Mouse (Mus musculus) forelimb bud, embryonic 11.5 days (tissue): ENCODE measurements around the gene Gm49388.
"Not testable (repeated sequence)": the region's sequence is repeated elsewhere in the genome, so short reads cannot be mapped to it uniquely, and the experiment has no call there.

Source experiments
- DNase-seq: peaks from one replicate; pipeline ENCODE4 v3.0.0-alpha.2; 2012; ENCODE audit warnings: low read depth, low spot score

The Gm49388 gene

GRCm38 (mm10) chr7:127801010-127801621 is 15.7 kb downstream of the Gm49388 start:
- DNase-seq: no peak

GRCm38 (mm10) chr7:127802313-127802712 is 16.9 kb downstream of the Gm49388 start:
- no peak for DNase-seq

- DNase-seq: no peak
Observed at GRCm38 (mm10) chr7:127808821-127809220, 23.4 kb downstream of the Gm49388 start.

- no peak for DNase-seq
Observed at GRCm38 (mm10) chr7:127809846-127810245, 24.4 kb downstream of the Gm49388 start.

- no peak for DNase-seq
Observed at GRCm38 (mm10) chr7:127810650-127811049, 25.2 kb downstream of the Gm49388 start.

GRCm38 (mm10) chr7:127811240-127811639 is 25.8 kb downstream of the Gm49388 start:
- no peak for DNase-seq

- no peak for DNase-seq
Observed at GRCm38 (mm10) chr7:127812292-127812691, 26.9 kb downstream of the Gm49388 start.

GRCm38 (mm10) chr7:127813821-127814220 is 28.4 kb downstream of the Gm49388 start:
- DNase-seq: no peak

- DNase-seq: no peak
Observed at GRCm38 (mm10) chr7:127814241-127814921, 29.0 kb downstream of the Gm49388 start.

GRCm38 (mm10) chr7:127815116-127815665 is 29.8 kb downstream of the Gm49388 start:
- no peak for DNase-seq

- no peak for DNase-seq
Observed at GRCm38 (mm10) chr7:127815954-127816821, 30.8 kb downstream of the Gm49388 start.

GRCm38 (mm10) chr7:127817053-127817452 is 31.6 kb downstream of the Gm49388 start:
- no peak for DNase-seq

GRCm38 (mm10) chr7:127817776-127818175 is 32.4 kb downstream of the Gm49388 start:
- no peak for DNase-seq

- no peak for DNase-seq
Observed at GRCm38 (mm10) chr7:127820836-127821509, 35.6 kb downstream of the Gm49388 start.

- DNase-seq: no peak
Observed at GRCm38 (mm10) chr7:127822494-127822893, 37.1 kb downstream of the Gm49388 start.

GRCm38 (mm10) chr7:127823236-127824171 is 38.1 kb downstream of the Gm49388 start:
- no peak for DNase-seq

- peak; percentile 31 for DNase-seq
Observed at GRCm38 (mm10) chr7:127824176-127824871, 38.9 kb downstream of the Gm49388 start, which contains the start of the genes Stx4a and Stx1b. Stx4a (plus strand) TSS chr7:127824294. Stx1b (minus strand) TSS chr7:127824549.

GRCm38 (mm10) chr7:127835550-127835949 is 50.1 kb downstream of the Gm49388 start:
- no peak for DNase-seq

- no peak for DNase-seq
Observed at GRCm38 (mm10) chr7:127837473-127837872, 52.1 kb downstream of the Gm49388 start.

GRCm38 (mm10) chr7:127837878-127838277 is 52.5 kb downstream of the Gm49388 start:
- DNase-seq: not testable (repeated sequence)
